Mouse (Mus musculus) thymus, adult 2 months (tissue): Measurements from ENCODE around the gene Ntrk1. TPM values are rescaled to one million over a fixed set of nuclear protein-coding genes. Genes with fewer than 3 reads are reported as not detected.
"Not testable (repeated sequence)": the region's sequence is repeated elsewhere in the genome, so short reads cannot be mapped to it uniquely, and the experiment has no call there.

Experiments
- DNase-seq: peaks from one replicate; pipeline ENCODE4 v3.0.0; 2021
- H3K27ac ChIP-seq: fragments of 200-500 bp; 2 replicates; pipeline ENCODE4 v1.5.1; 2012; ENCODE audit warnings: low read length, control low read depth; ENCODE audit not compliant: control insufficient read depth, insufficient read depth
- H3K27me3 ChIP-seq: fragments of 200-500 bp; 2 replicates; pipeline ENCODE4 v1.6.1; 2012; ENCODE audit warnings: mild to moderate bottlenecking, low read length, moderate library complexity, mixed read lengths; ENCODE audit not compliant: control insufficient read depth, insufficient read depth
- H3K36me3 ChIP-seq: fragments of 200-500 bp; 2 replicates; pipeline ENCODE4 v1.6.1; 2012; ENCODE audit warnings: mild to moderate bottlenecking, low read length, moderate library complexity; ENCODE audit not compliant: control insufficient read depth, insufficient read depth
- H3K4me1 ChIP-seq: fragments of 200-500 bp; replicated peaks from 2 replicates; pipeline ENCODE4 v1.6.1; 2012; ENCODE audit warnings: low read length; ENCODE audit not compliant: control insufficient read depth, insufficient read depth
- H3K4me3 ChIP-seq: fragments of 200-500 bp; 2 replicates; pipeline ENCODE4 v1.5.1; 2012; ENCODE audit warnings: mild to moderate bottlenecking, low read length, control low read depth, moderate library complexity; ENCODE audit not compliant: control insufficient read depth, insufficient read depth
- CTCF ChIP-seq: fragments of 200-500 bp; IDR thresholded peaks from 2 replicates; pipeline ENCODE4 v1.5.1; 2012; ENCODE audit warnings: mild to moderate bottlenecking, control low read depth, low read length, moderate library complexity, borderline replicate concordance; ENCODE audit not compliant: control insufficient read depth, poor library complexity, insufficient read depth; ENCODE audit errors: extremely low read depth
- POLR2A ChIP-seq: fragments of 200-500 bp; IDR thresholded peaks from 2 replicates; pipeline ENCODE4 v1.6.1; 2012; ENCODE audit warnings: mild to moderate bottlenecking, low read length, control low read depth, moderate library complexity; ENCODE audit not compliant: control insufficient read depth, poor library complexity, insufficient read depth; ENCODE audit errors: extremely low read depth
- WGBS: fragments of 180-500 bp; shearing (Covaris S2); methylation state at CpG from one replicate; pipeline ENCODE4 v1.1.7; 2018; 5-methylcytosine and 5-hydroxymethylcytosine counted together
- polyA plus RNA-seq: library from polyadenylated mRNA; depleted of rRNA; stranded (reverse); fragments of >200 nt; gene quantifications from 2 replicates; pipeline ENCODE4 v1.2.3, GENCODE M21; 2012

Ntrk1 gene
- polyA plus RNA-seq, 1 experiment = 0.67 TPM

GRCm38 (mm10) chr3:87828435-87828834, 33.5 kb upstream of the Ntrk1 start:
- DNase-seq = no peak
- no peak overlapping the region for H3K27ac ChIP-seq
- 13% methylated on average over 4 of the region's 4 CpGs for WGBS
- no peaks in the 10 kb centered on the region; the same call in 1 of the 2 replicates for H3K27me3 ChIP-seq
- H3K4me1 ChIP-seq = no peaks in the 10 kb centered on the region; the same call in 1 of the 2 replicates
- no peaks in the 10 kb centered on the region for H3K36me3 ChIP-seq
- H3K4me3 ChIP-seq = no peak overlapping the region
- TF ChIP-seq POLR2A = no peak
- TF ChIP-seq CTCF = no peak

- 100% methylated on average over 1 of the region's 1 CpGs for WGBS
- H3K4me3 ChIP-seq, DNase-seq, H3K27me3 ChIP-seq, H3K27ac ChIP-seq, H3K4me1 ChIP-seq, H3K36me3 ChIP-seq: not testable (repeated sequence)
Measured at GRCm38 (mm10) chr3:87824206-87824605, 29.2 kb upstream of the Ntrk1 start, which contains the start of gene Pear1. Pear1 (minus strand) TSS chr3:87824306.

GRCm38 (mm10) chr3:87818226-87818625, 23.3 kb upstream of the Ntrk1 start:
- DNase-seq = no peak
- no peaks in the 10 kb centered on the region for H3K36me3 ChIP-seq
- H3K4me1 ChIP-seq = no peaks in the 10 kb centered on the region; the same call in 1 of the 2 replicates
- H3K27ac ChIP-seq = no peak overlapping the region
- 87% methylated on average over 12 of the region's 12 CpGs for WGBS
- TF ChIP-seq POLR2A = no peak
- TF ChIP-seq CTCF = no peak
- H3K27me3 ChIP-seq = no peaks in the 10 kb centered on the region; the same call in 1 of the 2 replicates
- no peak overlapping the region for H3K4me3 ChIP-seq

GRCm38 (mm10) chr3:87816646-87817093, 21.7 kb upstream of the Ntrk1 start:
- 3% methylated on average over 12 of the region's 12 CpGs for WGBS
- no peaks in the 10 kb centered on the region for H3K36me3 ChIP-seq
- H3K4me3 ChIP-seq = no peak overlapping the region
- H3K4me1 ChIP-seq = no peaks in the 10 kb centered on the region; the same call in 1 of the 2 replicates
- no peak overlapping the region for H3K27ac ChIP-seq
- TF ChIP-seq POLR2A (no peak), CTCF (peak; percentile 67; the same call in 1 of the 2 replicates)
- DNase-seq = peak; percentile 75
- no peaks in the 10 kb centered on the region; the same call in 1 of the 2 replicates for H3K27me3 ChIP-seq

- H3K27ac ChIP-seq = no peak overlapping the region
- H3K36me3 ChIP-seq = no peaks in the 10 kb centered on the region
- WGBS = 76% methylated on average over 6 of the region's 6 CpGs
- no peak overlapping the region for H3K4me3 ChIP-seq
- TF ChIP-seq POLR2A (no peak), CTCF (no peak)
- no peaks in the 10 kb centered on the region; the same call in 1 of the 2 replicates for H3K4me1 ChIP-seq
- DNase-seq = no peak
- H3K27me3 ChIP-seq = no peaks in the 10 kb centered on the region; the same call in 1 of the 2 replicates
Measured at GRCm38 (mm10) chr3:87816166-87816565, 21.2 kb upstream of the Ntrk1 start.

- no peaks in the 10 kb centered on the region; the same call in 1 of the 2 replicates for H3K4me1 ChIP-seq
- H3K36me3 ChIP-seq = no peaks in the 10 kb centered on the region
- H3K27me3 ChIP-seq = peaks cover 13% of the 10 kb centered on the region; the same call in 1 of the 2 replicates
- H3K27ac ChIP-seq = no peak overlapping the region
- 79% methylated on average over 10 of the region's 10 CpGs for WGBS
- no peak overlapping the region for H3K4me3 ChIP-seq
- no peak for DNase-seq
- TF ChIP-seq POLR2A = no peak
- TF ChIP-seq CTCF = no peak
Measured at GRCm38 (mm10) chr3:87812873-87813272, 17.9 kb upstream of the Ntrk1 start.

GRCm38 (mm10) chr3:87812413-87812812, 17.5 kb upstream of the Ntrk1 start:
- Histone ChIP-seq H3K27me3 (peaks cover 13% of the 10 kb centered on the region; the same call in 1 of the 2 replicates), H3K36me3 (no peaks in the 10 kb centered on the region), H3K4me1 (no peaks in the 10 kb centered on the region; the same call in 1 of the 2 replicates), H3K4me3 (no peak overlapping the region), H3K27ac (no peak overlapping the region)
- TF ChIP-seq POLR2A = no peak
- TF ChIP-seq CTCF = no peak
- DNase-seq = no peak
- WGBS = 71% methylated on average over 4 of the region's 4 CpGs
